Mouse (Mus musculus) embryonic facial prominence, embryonic 12.5 days (tissue): Measurements from ENCODE around the gene Rfx7. TPM values are rescaled to one million over a fixed set of nuclear protein-coding genes. Genes with fewer than 3 reads are reported as not detected.

Experiments used
- ATAC-seq: fragments of 200-750 bp; cut with Nextera tagmentation; 2 replicates; pipeline ENCODE4 v1.8.0; 2017; ENCODE audit not compliant: insufficient number of reproducible peaks, insufficient read depth, low FRiP score, low TSS enrichment
- H3K27ac ChIP-seq: fragments of 300-500 bp; sonication (generic); 2 replicates; pipeline ENCODE4 v1.5.1; 2016; ENCODE audit warnings: mild to moderate bottlenecking
- H3K27me3 ChIP-seq: fragments of 300-500 bp; sonication (generic); 2 replicates; pipeline ENCODE4 v1.6.1; 2016; ENCODE audit warnings: mild to moderate bottlenecking, moderate library complexity
- H3K36me3 ChIP-seq: fragments of 300-500 bp; sonication (generic); 2 replicates; pipeline ENCODE4 v1.6.1; 2016; ENCODE audit warnings: mild to moderate bottlenecking
- H3K4me1 ChIP-seq: fragments of 300-500 bp; sonication (generic); 2 replicates; pipeline ENCODE4 v1.6.1; 2016
- H3K4me2 ChIP-seq: fragments of 300-500 bp; sonication (generic); replicated peaks from 2 replicates; pipeline ENCODE4 v1.6.1; 2016; ENCODE audit warnings: mild to moderate bottlenecking, moderate library complexity
- H3K4me3 ChIP-seq: fragments of 300-500 bp; sonication (generic); 2 replicates; pipeline ENCODE4 v1.5.1; 2016; ENCODE audit warnings: mild to moderate bottlenecking
- H3K9ac ChIP-seq: fragments of 300-500 bp; sonication (generic); 2 replicates; pipeline ENCODE4 v1.6.1; 2016; ENCODE audit warnings: mild to moderate bottlenecking, moderate library complexity
- H3K9me3 ChIP-seq: fragments of 300-500 bp; sonication (generic); 2 replicates; pipeline ENCODE4 v1.6.1; 2016; ENCODE audit warnings: mild to moderate bottlenecking, moderate library complexity
- WGBS: fragments of 180-500 bp; shearing (Covaris S2); methylation state at CpG from one replicate; pipeline ENCODE4 v1.1.7; 2016; 5-methylcytosine and 5-hydroxymethylcytosine counted together
- microRNA-seq: library from miRNA; unstranded; fragments of <30 nt; microRNA quantifications from one replicate; pipeline ENCODE4, GENCODE M21; 2017
- polyA plus RNA-seq: library from polyadenylated mRNA; unstranded; fragments of >200 nt; fragmentation: Nextera tagmentation; extraction: Ambion mirVana; gene quantifications from 2 replicates; pipeline ENCODE4 v1.2.1, GENCODE M21; 2016

Rfx7 gene
- polyA plus RNA-seq, 1 experiment from 2014 or later = 14.6 TPM

GRCm38 (mm10) chr9:72667126-72667525, 135.1 kb downstream of the Rfx7 start:
- H3K9me3 ChIP-seq = no peaks in the 10 kb centered on the region
- peaks cover 56% of the 10 kb centered on the region for H3K36me3 ChIP-seq
- H3K27me3 ChIP-seq = no peaks in the 10 kb centered on the region
- peaks cover 36% of the 10 kb centered on the region for H3K4me1 ChIP-seq
- H3K9ac ChIP-seq = no peak overlapping the region
- no peak overlapping the region for H3K4me2 ChIP-seq
- WGBS = 81% methylated on average over 3 of the region's 3 CpGs
- H3K27ac ChIP-seq = no peak overlapping the region
- ATAC-seq = no peak
- H3K4me3 ChIP-seq = no peak overlapping the region

DNA sequence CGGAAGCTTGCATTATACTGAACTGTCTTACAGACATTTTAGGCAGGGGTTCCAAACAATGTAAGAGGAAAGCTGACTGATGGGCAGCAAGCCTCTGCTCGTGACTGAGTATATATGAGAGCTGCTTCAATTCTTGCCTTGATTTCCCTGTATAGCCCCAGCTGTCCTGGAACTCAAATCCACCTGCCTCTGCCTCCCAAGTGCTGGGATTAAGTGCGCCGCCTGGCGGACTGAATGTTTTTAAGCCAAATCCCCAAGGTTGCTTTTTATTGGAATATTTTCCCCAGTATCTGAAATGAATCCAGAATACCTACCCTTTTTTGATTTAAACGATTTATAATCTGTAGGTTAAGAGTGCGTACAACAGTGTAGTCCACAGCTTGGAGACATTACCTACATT, 137.3 kb downstream of the Rfx7 start:
- H3K9ac ChIP-seq = no peak overlapping the region
- H3K36me3 ChIP-seq = peaks cover 73% of the 10 kb centered on the region
- no peak overlapping the region for H3K27ac ChIP-seq
- WGBS = 83% methylated on average over 7 of the region's 7 CpGs
- no peak overlapping the region for H3K4me2 ChIP-seq
- peaks cover 29% of the 10 kb centered on the region for H3K4me1 ChIP-seq
- no peak for ATAC-seq
- H3K4me3 ChIP-seq = no peak overlapping the region
- H3K27me3 ChIP-seq = no peaks in the 10 kb centered on the region
- no peaks in the 10 kb centered on the region for H3K9me3 ChIP-seq

- no peak overlapping the region for H3K4me3 ChIP-seq
- no peaks in the 10 kb centered on the region for H3K27me3 ChIP-seq
- H3K4me1 ChIP-seq = peaks cover 8% of the 10 kb centered on the region; the same call in 1 of the 2 replicates
- H3K9me3 ChIP-seq = no peaks in the 10 kb centered on the region
- ATAC-seq = no peak
- 42% methylated on average over 2 of the region's 2 CpGs for WGBS
- H3K9ac ChIP-seq = no peak overlapping the region
- H3K4me2 ChIP-seq = no peak overlapping the region
- H3K36me3 ChIP-seq = peaks cover 78% of the 10 kb centered on the region
- no peak overlapping the region for H3K27ac ChIP-seq
Measured at GRCm38 (mm10) chr9:72672361-72672760, 140.3 kb downstream of the Rfx7 start.

Small RNA genes lying within 50 kb of the gene (microRNA-seq; reads per million reads assigned to microRNA genes)
- not detected for gene Gm28010

Other genes with a start within 250 kb of the Rfx7 start
- gene Mns1, start 94.2 kb upstream of the Rfx7 start, polyA plus RNA-seq = 33.4 and 33.6 TPM in 2 replicates
- gene Tex9, start 40.0 kb upstream of the Rfx7 start, polyA plus RNA-seq = 48.1 and 52.9 TPM in 2 replicates
- gene Nedd4, start 130.1 kb downstream of the Rfx7 start, polyA plus RNA-seq = 722 and 756 TPM in 2 replicates